Mouse (Mus musculus): ENCODE results near the gene Tmem39b. TPM values are rescaled to one million over a fixed set of nuclear protein-coding genes. Genes with fewer than 3 reads are reported as not detected.
"Not testable (repeated sequence)": the region's sequence is repeated elsewhere in the genome, so short reads cannot be mapped to it uniquely, and the experiment has no call there.

The Tmem39b gene
- total RNA-seq (2018; cell fraction: chromatin; rRNA removed), result 10 to 100 TPM in 4 of 26 experiments, 1 to 10 TPM in 19, under 1 TPM in 3; 0.52 to 14.4 (median 4.4) TPM
- 1 to 10 TPM; 2.9 to 8.6 (median 5.6) TPM for total RNA-seq (2018; cell fraction: cytosol; rRNA removed)
- total RNA-seq (2018; cell fraction: nucleus; rRNA removed), result 10 to 100 TPM in 1 of 26 experiments, 1 to 10 TPM in 25; 1.7 to 11.9 (median 4.7) TPM
- polyA plus RNA-seq (2018), result 4.1 to 7.6 TPM (median 5.6 TPM) in 3 replicates

DNA sequence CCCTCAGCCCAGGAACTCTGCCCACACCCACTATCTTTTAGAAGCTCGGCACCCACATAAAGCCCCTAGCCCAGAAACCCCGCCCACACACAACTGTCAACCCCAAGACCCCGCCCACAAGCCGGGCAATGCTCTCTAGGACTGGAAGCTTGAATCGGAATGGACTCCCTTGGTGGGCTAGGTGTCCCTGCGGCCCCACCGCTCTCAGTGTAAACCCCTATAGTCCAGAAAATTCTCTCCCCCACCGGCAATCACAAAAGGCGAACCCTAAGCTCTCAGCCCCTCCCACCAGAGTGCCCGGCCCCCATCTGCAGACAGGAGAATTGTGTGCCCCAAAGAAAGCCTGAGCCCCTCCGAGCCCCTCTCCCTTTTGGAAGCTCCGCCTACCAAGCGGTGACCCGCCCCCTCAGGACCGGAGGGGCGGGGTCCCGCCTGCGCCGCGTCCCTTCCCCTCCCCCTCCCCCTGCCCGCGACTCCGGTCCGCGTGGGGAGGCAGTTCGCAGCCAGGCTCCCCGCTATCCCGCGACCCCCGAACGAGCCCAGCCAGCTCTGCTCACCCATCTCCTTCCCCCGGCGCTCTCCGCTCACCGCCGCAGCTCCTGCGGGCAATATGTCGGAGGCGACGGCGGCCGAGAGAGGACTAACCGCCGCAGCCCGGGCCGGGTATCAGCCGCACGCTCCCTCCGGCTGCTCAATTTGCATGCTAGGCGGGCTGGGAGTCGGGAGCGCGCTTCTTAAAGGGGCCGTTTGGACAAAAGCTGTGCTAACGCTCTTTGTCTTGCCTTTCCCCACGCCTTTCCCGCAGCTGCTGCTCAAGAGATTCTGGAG, at the start of gene Tmem39b:
Gene Tmem39b (minus strand): TSS at position 681 of the 828 bp plus-strand sequence.
- Histone ChIP-seq H3K4me3 (ENCODE audit: inconsistent target) (peak within 1 kb of the TSS; percentile 83), H3K36me3 (ENCODE audit: inconsistent target) (peaks cover 15% of the 10 kb centered on the region; the same call in 1 of the 2 replicates), H3K79me2 (ENCODE audit: inconsistent target) (no peaks in the 10 kb centered on the region), H3K27ac (peak within 1 kb of the TSS; percentile 62)
- 2% methylated on average over 55 of the region's 57 CpGs for WGBS (ENCODE audit: missing documents)

DNA sequence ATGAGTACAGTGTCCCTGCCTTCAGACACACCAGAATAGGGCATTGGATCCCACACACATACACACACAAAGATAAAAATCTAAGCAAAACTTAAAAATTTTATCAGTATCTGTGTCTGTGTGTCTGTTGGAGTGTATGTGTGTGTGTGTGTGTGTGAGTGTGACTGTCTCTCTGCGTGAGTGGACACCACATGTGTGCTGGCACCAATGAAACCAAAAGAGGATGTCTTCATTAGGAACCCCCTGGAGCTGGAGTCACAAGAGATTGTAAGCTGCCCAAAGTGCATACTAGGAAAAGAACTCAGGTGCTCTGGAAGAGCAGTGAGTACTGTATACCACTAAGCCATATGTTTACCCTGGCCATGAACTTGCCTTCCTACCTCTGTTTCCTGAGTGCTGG, 49.5 kb upstream of the Tmem39b start:
- Histone ChIP-seq H3K27ac (peak overlapping the region; percentile 5; the same call in 1 of the 2 replicates), H3K79me2 (ENCODE audit: inconsistent target) (peaks cover 7% of the 10 kb centered on the region), H3K36me3 (ENCODE audit: inconsistent target) (no peaks in the 10 kb centered on the region), H3K4me3 (ENCODE audit: inconsistent target) (no peak overlapping the region)
- WGBS (ENCODE audit: missing documents), result 23% methylated on average over 1 of the region's 1 CpGs

DNA sequence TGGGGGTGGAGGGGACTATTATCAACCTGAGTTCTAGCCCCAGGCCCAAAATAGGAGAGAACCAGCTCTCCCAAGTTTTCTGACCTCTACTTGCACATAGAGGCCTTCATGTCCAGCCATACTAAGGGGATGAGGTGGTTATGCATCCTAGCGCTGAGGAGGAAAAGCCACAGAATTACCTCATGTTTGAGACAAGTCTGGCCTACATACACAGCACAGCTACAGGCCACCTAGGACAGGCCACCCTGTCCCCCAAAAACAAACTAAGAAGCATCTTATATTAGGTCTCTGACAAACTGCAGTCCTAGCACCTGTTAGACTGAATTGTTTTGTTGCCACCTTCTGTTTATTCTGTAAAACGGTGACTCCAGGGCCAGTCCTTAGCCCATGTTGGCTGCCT, 46.9 kb upstream of the Tmem39b start:
- H3K79me2 ChIP-seq (ENCODE audit: inconsistent target), result peaks cover 33% of the 10 kb centered on the region
- peak overlapping the region; percentile 47 for H3K4me3 ChIP-seq (ENCODE audit: inconsistent target)
- WGBS (ENCODE audit: missing documents), result 42% methylated on average over 2 of the region's 2 CpGs
- peak overlapping the region; percentile 95 for H3K27ac ChIP-seq
- H3K36me3 ChIP-seq (ENCODE audit: inconsistent target), result no peaks in the 10 kb centered on the region

DNA sequence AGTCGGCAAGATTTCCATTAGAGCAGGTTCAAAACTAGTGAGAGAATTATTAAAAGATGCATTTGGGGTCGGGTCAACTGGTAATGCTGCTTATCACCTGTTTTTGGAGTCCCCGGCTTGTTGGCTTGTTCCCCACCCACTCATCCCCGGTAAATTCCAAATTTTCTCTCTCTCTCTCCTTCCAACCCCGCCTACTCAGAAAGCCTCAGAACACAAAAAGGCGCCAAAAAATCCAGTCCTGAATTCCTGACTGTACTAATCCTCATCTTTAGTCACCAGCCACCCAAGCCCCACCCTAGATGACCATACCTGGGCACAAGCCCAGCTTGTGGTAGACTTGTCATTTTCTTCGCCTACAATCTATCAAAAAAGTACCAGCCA, 46.4 kb upstream of the Tmem39b start:
- Histone ChIP-seq H3K27ac (peak overlapping the region; percentile 95), H3K4me3 (ENCODE audit: inconsistent target) (peak overlapping the region; percentile 47), H3K79me2 (ENCODE audit: inconsistent target) (peaks cover 38% of the 10 kb centered on the region), H3K36me3 (ENCODE audit: inconsistent target) (no peaks in the 10 kb centered on the region)
- WGBS (ENCODE audit: missing documents), result 5% methylated on average over 7 of the region's 7 CpGs

DNA sequence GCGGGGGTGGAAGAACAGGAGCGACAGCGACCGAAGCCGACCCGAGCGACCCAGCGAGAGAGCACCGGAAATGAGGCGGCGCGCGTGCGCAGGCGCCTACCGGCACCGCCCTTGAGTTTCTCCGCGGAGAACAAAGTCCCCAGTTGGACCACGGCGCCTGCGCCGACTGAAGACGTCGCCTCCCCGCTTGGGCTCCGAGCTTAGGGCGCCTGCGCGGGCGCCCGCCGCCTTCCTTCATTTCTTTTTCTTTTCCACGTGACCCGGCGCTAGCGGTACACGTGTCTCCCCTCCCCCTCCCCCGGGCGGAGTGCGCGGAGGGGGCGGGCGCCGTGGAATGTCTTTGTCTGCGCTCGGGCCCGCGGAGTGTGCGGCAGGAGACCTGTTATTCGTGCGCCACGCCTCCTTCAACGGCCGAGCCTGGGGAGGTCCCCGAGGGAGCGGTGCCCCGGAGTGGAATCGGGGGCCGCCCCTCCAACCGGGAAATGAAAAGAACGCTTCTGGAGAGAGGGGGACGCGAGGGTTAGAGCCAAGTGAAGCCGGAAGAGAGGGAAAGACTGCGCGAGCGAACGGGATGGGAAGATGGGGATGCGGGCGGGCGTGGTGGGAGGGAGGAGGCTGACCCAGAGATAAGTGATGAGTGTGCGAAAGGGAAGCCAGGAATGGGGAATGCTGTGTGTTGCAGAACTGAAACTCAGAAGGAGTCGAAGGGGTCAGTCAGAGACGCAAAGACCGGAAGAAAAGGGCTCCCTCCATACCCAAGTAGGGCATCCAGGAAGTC, 45.8 kb upstream of the Tmem39b start, which contains the start of gene Khdrbs1:
Gene Khdrbs1 (minus strand): TSS at position 72 of the 778 bp plus-strand sequence.
- WGBS (ENCODE audit: missing documents), result under 1% methylated on average over 73 of the region's 76 CpGs
- Histone ChIP-seq H3K4me3 (ENCODE audit: inconsistent target) (peak within 1 kb of the TSS; percentile 93), H3K79me2 (ENCODE audit: inconsistent target) (peaks cover 43% of the 10 kb centered on the region), H3K27ac (peak within 1 kb of the TSS; percentile 95), H3K36me3 (ENCODE audit: inconsistent target) (no peaks in the 10 kb centered on the region)

DNA sequence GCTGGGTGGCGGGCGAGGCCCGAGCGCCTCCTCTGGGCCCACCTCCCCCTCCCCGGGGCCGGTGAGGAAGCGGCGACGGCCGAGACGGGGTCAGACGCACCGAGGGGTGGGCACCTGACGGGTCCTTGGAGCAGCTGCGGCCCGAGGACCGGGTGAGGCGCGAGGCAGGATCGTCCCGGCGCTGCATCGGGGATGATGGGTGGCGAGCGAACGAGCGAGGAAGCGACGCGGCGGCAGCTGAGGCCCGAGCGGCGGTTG, 45.3 kb upstream of the Tmem39b start:
- no peak overlapping the region for H3K27ac ChIP-seq
- WGBS (ENCODE audit: missing documents), result 0% methylated on average over 32 of the region's 34 CpGs
- H3K79me2 ChIP-seq (ENCODE audit: inconsistent target), result peaks cover 49% of the 10 kb centered on the region
- H3K4me3 ChIP-seq (ENCODE audit: inconsistent target), result peak overlapping the region; percentile 93
- H3K36me3 ChIP-seq (ENCODE audit: inconsistent target), result no peaks in the 10 kb centered on the region

DNA sequence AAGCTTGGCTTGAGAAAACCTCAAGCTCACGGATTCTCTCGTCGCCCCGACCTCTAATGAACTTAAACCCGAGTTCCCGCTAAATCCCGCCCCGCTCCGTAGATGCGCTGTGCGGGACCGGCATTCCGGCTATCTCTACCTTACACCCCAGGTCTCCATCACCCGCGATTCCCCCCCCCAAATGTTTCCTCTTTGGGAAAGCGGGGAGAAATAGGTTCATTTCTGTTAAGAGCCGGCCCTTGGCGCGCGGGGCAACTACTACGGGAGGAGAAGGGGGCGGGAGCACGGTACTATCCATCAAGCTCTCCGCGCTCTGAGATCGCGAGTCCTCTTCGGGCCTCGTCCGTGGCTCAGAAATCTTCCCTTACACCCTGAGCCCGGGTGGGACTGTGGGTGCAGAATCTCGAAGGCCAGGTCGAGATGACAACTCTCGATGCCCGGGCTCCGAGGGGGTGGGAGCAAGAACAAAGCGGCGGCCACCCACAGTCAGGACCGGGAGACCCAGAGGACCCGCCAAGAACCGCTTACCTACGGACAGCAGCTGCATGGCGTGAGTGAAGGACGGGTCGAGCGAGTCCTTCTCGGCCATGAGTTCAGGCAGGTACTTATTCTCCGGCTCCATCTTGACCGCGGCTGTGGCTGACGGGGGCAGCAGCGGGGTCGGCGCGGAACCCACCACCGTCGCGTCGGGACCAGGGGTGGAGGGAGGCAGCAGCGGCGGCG, 44.8 kb upstream of the Tmem39b start:
- 2% methylated on average over 60 of the region's 62 CpGs for WGBS (ENCODE audit: missing documents)
- Histone ChIP-seq H3K4me3 (ENCODE audit: inconsistent target) (peak overlapping the region; percentile 93), H3K27ac (peak overlapping the region; percentile 59), H3K79me2 (ENCODE audit: inconsistent target) (peaks cover 54% of the 10 kb centered on the region), H3K36me3 (ENCODE audit: inconsistent target) (no peaks in the 10 kb centered on the region)

DNA sequence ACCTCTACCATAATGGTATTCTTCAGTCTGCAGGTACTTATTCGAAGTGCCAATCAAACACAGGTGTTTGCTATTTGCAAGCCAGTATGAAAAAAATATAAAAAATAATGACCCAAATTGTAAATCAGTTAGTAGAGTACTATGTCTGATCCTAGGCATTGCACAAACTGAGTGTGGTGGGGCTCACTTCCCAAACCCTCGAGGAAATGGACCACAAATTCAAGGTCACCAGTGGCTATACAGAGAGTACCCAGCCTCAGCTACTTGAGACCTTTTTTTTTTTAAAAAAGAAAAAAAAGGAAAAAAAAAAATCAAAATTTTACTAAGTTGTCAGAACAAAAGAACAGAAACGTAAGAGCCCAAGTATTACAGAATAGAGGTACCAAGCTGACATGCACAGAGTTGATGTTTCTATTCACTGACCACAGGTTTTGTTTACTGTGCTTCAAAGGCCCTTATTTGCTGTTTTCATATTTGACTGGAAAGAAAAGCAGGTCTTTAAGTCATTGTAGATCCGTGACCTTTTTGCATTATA, 42.5 kb upstream of the Tmem39b start:
- 72% methylated on average over 4 of the region's 4 CpGs for WGBS (ENCODE audit: missing documents)
- peaks cover 76% of the 10 kb centered on the region for H3K79me2 ChIP-seq (ENCODE audit: inconsistent target)
- H3K36me3 ChIP-seq (ENCODE audit: inconsistent target), result no peaks in the 10 kb centered on the region
- no peak overlapping the region for H3K4me3 ChIP-seq (ENCODE audit: inconsistent target)
- H3K27ac ChIP-seq, result no peak overlapping the region

DNA sequence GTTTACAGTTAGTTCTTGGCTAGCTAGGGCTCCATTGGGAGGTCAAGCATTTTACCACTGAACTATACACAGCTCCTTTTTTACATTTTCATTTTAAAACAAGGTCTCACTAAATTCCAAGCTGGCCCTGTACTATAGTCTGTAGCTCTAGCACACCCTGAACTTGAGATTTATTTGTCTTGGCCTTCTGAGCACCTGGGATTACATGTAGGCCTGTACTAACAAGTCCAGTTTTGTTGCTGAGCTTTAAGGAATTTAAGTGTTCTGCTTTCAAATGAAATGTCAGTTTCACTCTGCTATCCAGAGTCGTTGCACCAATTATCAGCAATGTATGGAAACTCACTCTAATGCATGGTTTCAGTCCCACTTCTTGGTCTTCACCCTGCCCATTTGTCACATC, 39.5 kb upstream of the Tmem39b start:
- WGBS (ENCODE audit: missing documents), result 50% methylated on average over 1 of the region's 1 CpGs
- no peak overlapping the region for H3K27ac ChIP-seq
- peaks cover 100% of the 10 kb centered on the region for H3K79me2 ChIP-seq (ENCODE audit: inconsistent target)
- H3K36me3 ChIP-seq (ENCODE audit: inconsistent target), result no peaks in the 10 kb centered on the region
- no peak overlapping the region for H3K4me3 ChIP-seq (ENCODE audit: inconsistent target)

DNA sequence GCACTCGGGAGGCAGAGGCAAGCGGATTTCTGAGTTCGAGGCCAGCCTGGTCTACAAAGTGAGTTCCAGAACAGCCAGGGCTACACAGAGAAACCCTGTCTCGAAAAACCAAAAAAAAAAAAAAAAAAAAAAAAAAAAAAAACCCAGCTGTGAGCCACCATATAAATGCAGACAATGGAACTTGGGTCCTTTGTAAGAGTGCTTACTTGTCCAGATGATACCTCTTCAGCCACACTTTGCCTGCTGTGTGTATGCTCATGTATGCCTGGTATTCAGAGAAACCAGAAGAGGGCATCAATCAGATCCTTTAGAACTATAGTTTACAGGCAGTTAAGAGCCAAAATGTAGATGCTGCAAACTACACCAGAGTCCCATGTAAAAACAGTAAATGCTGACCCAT, 38.8 kb upstream of the Tmem39b start:
- not testable (repeated sequence) for H3K27ac ChIP-seq; H3K4me3 ChIP-seq (ENCODE audit: inconsistent target); H3K36me3 ChIP-seq (ENCODE audit: inconsistent target)
- peaks cover 100% of the 10 kb centered on the region for H3K79me2 ChIP-seq (ENCODE audit: inconsistent target)
- no CpG with 5 or more reads among the region's 4 CpGs for WGBS (ENCODE audit: missing documents)

DNA sequence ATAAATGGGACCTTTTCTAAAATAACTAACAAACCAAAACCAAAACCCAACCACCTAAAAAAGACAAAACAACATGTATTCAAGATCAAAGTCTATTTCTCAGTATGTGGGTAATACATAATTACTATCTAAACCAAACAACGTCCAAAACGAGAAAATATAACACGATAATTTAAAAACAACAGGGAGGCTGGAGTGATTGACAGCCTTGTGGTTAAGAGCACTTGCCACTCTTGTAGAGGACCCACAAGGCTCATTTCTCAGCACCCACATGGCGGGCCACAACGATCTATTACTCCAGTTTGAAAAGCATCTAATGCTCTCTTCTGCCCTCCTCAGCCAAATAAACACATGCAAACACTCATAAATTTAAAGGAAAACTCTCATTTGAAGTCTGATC, 34.8 kb upstream of the Tmem39b start:
- 35% methylated on average over 5 of the region's 5 CpGs for WGBS (ENCODE audit: missing documents)
- Histone ChIP-seq H3K4me3 (ENCODE audit: inconsistent target) (no peak overlapping the region), H3K27ac (no peak overlapping the region), H3K36me3 (ENCODE audit: inconsistent target) (peaks cover 32% of the 10 kb centered on the region), H3K79me2 (ENCODE audit: inconsistent target) (peaks cover 100% of the 10 kb centered on the region)

DNA sequence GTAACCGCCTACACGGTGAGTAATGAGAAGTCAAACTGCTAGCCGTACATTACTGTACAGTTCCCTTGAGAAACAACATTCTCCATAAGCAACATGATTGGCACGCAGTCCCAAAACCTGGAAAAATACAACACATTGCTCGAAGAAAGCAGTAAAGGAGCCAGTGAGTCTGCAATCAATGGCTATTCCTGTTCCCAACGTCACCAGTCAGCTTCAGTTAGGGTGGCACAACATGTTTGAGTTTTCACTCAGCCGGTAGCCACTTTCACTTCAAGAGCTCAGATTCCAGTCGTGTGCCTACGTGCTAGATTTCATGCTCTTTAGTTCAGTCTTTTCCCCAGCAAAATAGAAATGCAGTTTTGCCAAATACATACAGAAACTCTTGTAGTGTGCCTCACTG, 19.7 kb upstream of the Tmem39b start:
- peaks cover 13% of the 10 kb centered on the region; the same call in 1 of the 2 replicates for H3K79me2 ChIP-seq (ENCODE audit: inconsistent target)
- 94% methylated on average over 9 of the region's 9 CpGs for WGBS (ENCODE audit: missing documents)
- peaks cover 68% of the 10 kb centered on the region for H3K36me3 ChIP-seq (ENCODE audit: inconsistent target)
- no peak overlapping the region for H3K4me3 ChIP-seq (ENCODE audit: inconsistent target)
- H3K27ac ChIP-seq, result no peak overlapping the region

DNA sequence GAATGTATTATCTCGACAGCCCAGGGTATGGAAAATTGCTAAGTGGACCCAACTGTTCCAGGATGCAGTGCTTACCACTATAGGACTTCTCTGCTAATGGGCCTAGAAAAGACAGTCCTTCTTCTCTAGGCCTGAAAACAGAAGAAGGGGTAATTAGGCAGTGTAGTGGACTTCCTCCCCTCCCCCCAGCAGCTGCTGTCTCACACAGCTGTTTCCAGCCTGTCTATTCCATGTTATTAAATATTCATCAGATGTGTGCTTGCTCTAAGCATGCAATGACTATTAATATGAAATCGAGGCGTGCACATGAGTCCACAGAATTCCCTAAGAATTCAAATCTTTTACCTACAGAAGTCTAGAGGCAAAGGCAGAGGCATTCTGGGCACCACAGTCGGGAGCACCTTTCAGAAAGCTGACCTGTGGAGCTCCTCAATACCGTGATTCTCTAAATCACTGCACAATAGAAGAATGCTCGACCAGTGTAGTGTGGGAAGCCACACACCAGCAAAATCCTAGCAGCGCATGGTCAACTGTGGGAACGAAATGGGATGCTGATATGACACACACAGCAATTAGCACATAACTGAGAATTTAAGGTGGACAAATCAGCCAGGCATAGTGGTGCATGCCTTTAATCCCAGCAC, 13.0 kb upstream of the Tmem39b start:
- Histone ChIP-seq H3K4me3 (ENCODE audit: inconsistent target) (no peak overlapping the region), H3K36me3 (ENCODE audit: inconsistent target) (peaks cover 89% of the 10 kb centered on the region), H3K79me2 (ENCODE audit: inconsistent target) (no peaks in the 10 kb centered on the region; the same call in 1 of the 2 replicates), H3K27ac (no peak overlapping the region)
- 92% methylated on average over 8 of the region's 8 CpGs for WGBS (ENCODE audit: missing documents)

DNA sequence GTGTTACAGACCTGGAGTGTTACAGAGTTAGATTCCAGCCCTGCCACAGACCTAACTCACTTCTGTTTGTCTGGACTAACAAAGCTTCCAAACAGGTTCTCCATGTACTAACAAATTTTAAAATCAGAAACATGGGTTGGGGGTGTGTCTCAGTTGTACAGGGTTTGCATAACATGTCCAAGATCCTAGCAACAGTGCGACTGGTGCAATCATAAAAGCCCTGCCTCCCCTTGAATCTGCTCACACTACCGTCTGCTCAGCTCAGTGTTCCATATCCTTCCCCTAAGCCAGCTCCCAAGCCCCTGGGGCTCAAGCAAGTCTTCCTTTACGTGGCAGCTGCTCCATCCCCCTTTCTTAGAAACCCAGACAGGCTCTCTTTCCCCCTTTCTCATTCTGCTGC, 10.1 kb upstream of the Tmem39b start:
- no peak overlapping the region for H3K4me3 ChIP-seq (ENCODE audit: inconsistent target)
- H3K79me2 ChIP-seq (ENCODE audit: inconsistent target), result no peaks in the 10 kb centered on the region
- H3K36me3 ChIP-seq (ENCODE audit: inconsistent target), result peaks cover 78% of the 10 kb centered on the region
- 81% methylated on average over 3 of the region's 3 CpGs for WGBS (ENCODE audit: missing documents)
- H3K27ac ChIP-seq, result no peak overlapping the region

Measured in macrophage (primary cell).